Mouse (Mus musculus) embryonic facial prominence, embryonic 12.5 days (tissue): ENCODE measurements around the gene Eif3f. TPM values are rescaled to one million over a fixed set of nuclear protein-coding genes. Genes with fewer than 3 reads are reported as not detected.

Experiments used
- ATAC-seq: fragments of 200-750 bp; cut with Nextera tagmentation; 2 replicates; pipeline ENCODE4 v1.8.0; 2017; ENCODE audit not compliant: insufficient number of reproducible peaks, insufficient read depth, low FRiP score, low TSS enrichment
- H3K27ac ChIP-seq: fragments of 300-500 bp; sonication (generic); 2 replicates; pipeline ENCODE4 v1.5.1; 2016; ENCODE audit warnings: mild to moderate bottlenecking
- H3K27me3 ChIP-seq: fragments of 300-500 bp; sonication (generic); 2 replicates; pipeline ENCODE4 v1.6.1; 2016; ENCODE audit warnings: mild to moderate bottlenecking, moderate library complexity
- H3K36me3 ChIP-seq: fragments of 300-500 bp; sonication (generic); 2 replicates; pipeline ENCODE4 v1.6.1; 2016; ENCODE audit warnings: mild to moderate bottlenecking
- H3K4me1 ChIP-seq: fragments of 300-500 bp; sonication (generic); 2 replicates; pipeline ENCODE4 v1.6.1; 2016
- H3K4me2 ChIP-seq: fragments of 300-500 bp; sonication (generic); replicated peaks from 2 replicates; pipeline ENCODE4 v1.6.1; 2016; ENCODE audit warnings: mild to moderate bottlenecking, moderate library complexity
- H3K4me3 ChIP-seq: fragments of 300-500 bp; sonication (generic); 2 replicates; pipeline ENCODE4 v1.5.1; 2016; ENCODE audit warnings: mild to moderate bottlenecking
- H3K9ac ChIP-seq: fragments of 300-500 bp; sonication (generic); 2 replicates; pipeline ENCODE4 v1.6.1; 2016; ENCODE audit warnings: mild to moderate bottlenecking, moderate library complexity
- H3K9me3 ChIP-seq: fragments of 300-500 bp; sonication (generic); 2 replicates; pipeline ENCODE4 v1.6.1; 2016; ENCODE audit warnings: mild to moderate bottlenecking, moderate library complexity
- WGBS: fragments of 180-500 bp; shearing (Covaris S2); methylation state at CpG from one replicate; pipeline ENCODE4 v1.1.7; 2016; 5-methylcytosine and 5-hydroxymethylcytosine counted together
- polyA plus RNA-seq: library from polyadenylated mRNA; unstranded; fragments of >200 nt; fragmentation: Nextera tagmentation; extraction: Ambion mirVana; gene quantifications from 2 replicates; pipeline ENCODE4 v1.2.1, GENCODE M21; 2016

Gene Eif3f
- polyA plus RNA-seq, 1 experiment from 2014 or later = 93.5 TPM

DNA sequence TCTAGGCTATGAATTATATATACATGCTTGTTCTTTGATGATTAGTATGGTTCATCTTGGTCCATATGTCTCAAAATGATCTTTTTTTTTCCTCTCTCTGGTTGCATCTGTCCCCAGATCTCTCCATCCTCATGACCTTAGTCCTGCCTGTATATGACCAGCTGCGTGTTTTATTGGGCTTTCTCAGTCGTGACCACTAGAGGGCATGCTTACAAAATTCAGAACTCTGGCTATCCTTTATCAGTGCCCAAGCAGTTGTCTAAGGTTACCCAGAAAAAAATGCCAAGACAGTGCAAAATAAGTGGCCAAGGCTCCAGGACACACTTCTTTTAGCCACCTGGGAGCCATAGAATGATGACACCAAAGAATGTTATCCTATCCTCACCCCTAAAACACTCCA is 9.8 kb downstream of the Eif3f start:
- Histone ChIP-seq H3K4me1 (no peaks in the 10 kb centered on the region), H3K36me3 (peaks cover 52% of the 10 kb centered on the region), H3K4me3 (no peak overlapping the region), H3K4me2 (no peak overlapping the region), H3K27me3 (peaks cover 4% of the 10 kb centered on the region; the same call in 1 of the 2 replicates), H3K9me3 (no peaks in the 10 kb centered on the region), H3K9ac (no peak overlapping the region), H3K27ac (no peak overlapping the region)
- 7% methylated on average over 2 of the region's 2 CpGs for WGBS
- ATAC-seq = no peak; the same call in 1 of the 2 replicates

DNA sequence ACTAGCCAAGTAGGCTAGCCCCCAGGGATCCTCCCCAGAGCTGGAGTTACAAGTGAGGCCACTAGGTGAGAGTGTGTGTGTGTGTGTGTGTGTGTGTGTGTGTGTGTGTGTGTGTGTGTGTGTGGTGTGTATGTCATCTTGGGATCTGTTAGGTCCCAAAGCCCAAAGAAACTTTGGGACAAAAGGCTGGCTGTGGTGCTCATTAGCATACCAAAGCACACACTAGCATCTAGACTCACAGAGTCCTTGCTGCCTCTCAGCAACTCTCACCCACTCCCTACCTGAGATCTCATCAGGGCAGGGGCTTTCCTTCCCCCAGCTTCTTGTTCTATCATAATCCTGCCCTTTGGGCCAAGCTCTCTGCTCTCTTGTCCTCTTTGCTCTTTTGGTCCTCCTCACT is 14.4 kb downstream of the Eif3f start:
- Histone ChIP-seq H3K4me3 (no peak overlapping the region), H3K9me3 (no peaks in the 10 kb centered on the region), H3K27ac (no peak overlapping the region), H3K4me2 (no peak overlapping the region), H3K27me3 (peaks cover 44% of the 10 kb centered on the region), H3K9ac (no peak overlapping the region), H3K36me3 (peaks cover 11% of the 10 kb centered on the region; the same call in 1 of the 2 replicates), H3K4me1 (peaks cover 6% of the 10 kb centered on the region; the same call in 1 of the 2 replicates)
- no peak for ATAC-seq

DNA sequence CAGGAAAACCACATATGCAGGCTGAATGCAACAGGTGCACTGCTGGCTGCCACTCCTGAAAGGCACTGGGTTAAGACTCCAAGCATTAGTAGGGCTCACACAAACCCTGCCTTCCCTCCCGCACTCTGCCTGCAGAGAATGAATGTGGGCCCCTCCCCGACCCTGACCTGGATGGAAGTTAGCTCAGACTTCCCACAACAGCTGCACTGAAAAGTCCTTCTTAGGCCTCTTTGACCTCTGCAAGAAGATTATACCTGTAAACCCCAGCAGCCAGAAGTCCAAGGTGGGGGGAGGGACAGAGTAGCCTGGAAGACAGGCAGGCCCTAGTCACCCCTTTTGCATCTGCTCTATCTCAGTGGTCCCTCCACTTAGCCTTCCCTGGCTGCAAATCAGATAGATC is 15.1 kb downstream of the Eif3f start:
- Histone ChIP-seq H3K27me3 (peaks cover 44% of the 10 kb centered on the region), H3K9ac (no peak overlapping the region), H3K9me3 (no peaks in the 10 kb centered on the region), H3K4me3 (no peak overlapping the region), H3K36me3 (peaks cover 8% of the 10 kb centered on the region; the same call in 1 of the 2 replicates), H3K4me2 (no peak overlapping the region), H3K27ac (no peak overlapping the region), H3K4me1 (peaks cover 6% of the 10 kb centered on the region; the same call in 1 of the 2 replicates)
- 35% methylated on average over 2 of the region's 2 CpGs for WGBS
- ATAC-seq = no peak

DNA sequence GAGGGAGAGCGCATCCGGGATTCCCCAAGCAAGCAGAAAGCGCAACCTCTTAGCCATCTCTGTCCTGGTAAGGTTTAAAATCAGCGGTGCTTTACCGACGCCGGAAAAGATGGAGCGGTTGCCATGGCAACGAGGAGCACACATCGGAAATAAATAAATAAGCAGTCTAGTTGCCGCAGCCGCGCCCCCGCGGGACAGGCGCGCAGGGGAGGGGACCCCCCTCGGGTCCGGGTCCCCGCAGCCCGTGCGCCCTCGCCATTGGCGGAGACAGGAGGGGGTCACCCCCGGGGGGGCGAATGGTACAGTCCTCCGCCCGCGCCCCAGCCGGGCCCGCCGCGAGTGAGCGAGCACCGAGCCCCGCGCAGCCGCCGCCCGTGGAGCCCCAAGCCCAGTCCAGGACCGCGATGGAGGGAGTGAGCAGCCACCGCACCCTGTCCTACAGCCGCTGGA is 16.1 kb downstream of the Eif3f start, which contains the start of gene Tub:
TSS of gene Tub (plus strand) at position 27 of the 450 bp plus-strand sequence.
- WGBS = 1% methylated on average over 44 of the region's 44 CpGs
- Histone ChIP-seq H3K9ac (peak within 1 kb of the TSS; percentile 47), H3K4me2 (peak within 1 kb of the TSS; percentile 100), H3K4me3 (peak within 1 kb of the TSS; percentile 55), H3K27ac (no peak within 1 kb of the TSS), H3K4me1 (peaks cover 6% of the 10 kb centered on the region; the same call in 1 of the 2 replicates), H3K27me3 (peaks cover 44% of the 10 kb centered on the region), H3K36me3 (0 out of 2 replicates have a peak, but pooled peaks cover 3% of the 10 kb centered on the region), H3K9me3 (no peaks in the 10 kb centered on the region)
- ATAC-seq = peak; percentile 65; the same call in 1 of the 2 replicates

DNA sequence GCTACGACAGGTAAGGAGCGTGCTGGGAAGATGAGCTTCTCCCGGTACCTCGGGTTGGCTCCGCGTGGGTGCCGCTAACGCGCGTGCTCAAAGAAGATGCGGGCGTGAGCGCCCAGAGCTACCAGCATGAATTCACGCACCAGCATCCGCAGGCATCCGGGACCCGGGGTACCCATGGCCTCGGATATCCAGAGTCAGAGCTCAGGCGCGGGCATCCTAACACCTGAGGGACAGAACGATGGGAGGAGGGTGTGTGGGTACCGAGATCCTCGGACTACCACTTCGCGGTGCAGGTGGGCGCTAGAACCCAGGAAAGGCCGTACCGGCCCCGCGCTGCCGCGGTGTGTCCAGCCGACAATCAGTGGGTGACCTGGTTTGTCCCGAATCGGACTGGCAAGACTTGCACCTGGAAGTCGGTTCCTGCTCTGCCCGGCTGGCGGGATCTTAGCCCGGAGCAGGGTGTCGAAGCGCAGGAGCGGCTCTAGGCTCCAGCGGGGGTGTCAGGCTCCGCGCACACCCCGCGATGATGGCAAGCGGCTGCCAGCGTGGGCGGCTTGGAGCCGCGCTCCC is 16.6 kb downstream of the Eif3f start:
- Histone ChIP-seq H3K4me2 (peak overlapping the region; percentile 100), H3K27me3 (peaks cover 44% of the 10 kb centered on the region), H3K4me1 (peaks cover 6% of the 10 kb centered on the region; the same call in 1 of the 2 replicates), H3K9me3 (no peaks in the 10 kb centered on the region), H3K9ac (peak overlapping the region; percentile 47; the same call in 1 of the 2 replicates), H3K4me3 (peak overlapping the region; percentile 55), H3K27ac (no peak overlapping the region), H3K36me3 (no peaks in the 10 kb centered on the region)
- peak; percentile 8; the same call in 1 of the 2 replicates for ATAC-seq
- under 1% methylated on average over 52 of the region's 52 CpGs for WGBS

DNA sequence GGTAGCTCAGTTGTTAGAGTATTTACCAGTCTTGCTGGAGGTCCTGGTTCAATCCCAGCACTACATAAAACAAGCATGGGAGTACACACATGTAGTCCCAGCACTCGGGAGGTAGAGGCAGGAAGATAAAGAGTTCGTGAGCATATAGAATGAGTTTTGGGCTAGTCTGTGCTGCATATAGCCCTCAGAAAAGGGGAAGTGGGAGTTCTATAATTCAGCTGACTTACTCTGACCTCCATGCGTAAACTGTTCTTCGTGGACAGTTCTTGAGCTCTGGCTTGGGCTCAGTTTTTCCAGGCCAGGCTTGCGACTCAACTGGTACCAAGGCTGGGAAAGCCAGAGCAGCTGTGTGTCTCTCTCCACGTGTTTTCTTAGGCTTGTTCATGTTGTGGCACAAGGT is 18.6 kb downstream of the Eif3f start:
- no peak overlapping the region for H3K27ac ChIP-seq
- H3K4me2 ChIP-seq = no peak overlapping the region
- peaks cover 6% of the 10 kb centered on the region; the same call in 1 of the 2 replicates for H3K4me1 ChIP-seq
- H3K36me3 ChIP-seq = no peaks in the 10 kb centered on the region
- WGBS = 80% methylated on average over 6 of the region's 6 CpGs
- no peak overlapping the region for H3K9ac ChIP-seq
- H3K4me3 ChIP-seq = no peak overlapping the region
- no peak for ATAC-seq
- no peaks in the 10 kb centered on the region for H3K9me3 ChIP-seq
- peaks cover 44% of the 10 kb centered on the region for H3K27me3 ChIP-seq

DNA sequence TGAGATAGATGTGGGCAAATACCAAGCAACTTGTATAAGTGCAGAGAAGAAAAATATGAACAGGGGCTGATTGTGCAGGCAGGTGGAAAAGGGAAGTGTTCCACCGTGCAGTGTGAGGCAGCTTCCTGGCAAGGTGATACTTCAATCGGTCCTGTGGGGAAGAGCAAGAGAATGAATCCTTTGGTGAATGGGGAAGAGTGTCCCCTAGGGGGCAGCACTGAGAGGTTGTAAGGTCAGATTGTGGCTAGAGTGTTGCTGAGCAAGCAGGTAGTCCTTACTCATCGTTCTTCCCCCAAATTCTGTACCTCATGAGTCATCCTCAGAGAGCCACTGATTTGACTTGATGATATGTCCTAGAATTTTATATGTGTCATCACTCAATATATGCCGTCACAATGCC is 20.0 kb downstream of the Eif3f start:
- no peak overlapping the region for H3K4me3 ChIP-seq
- H3K36me3 ChIP-seq = no peaks in the 10 kb centered on the region
- no peak for ATAC-seq
- H3K4me1 ChIP-seq = peaks cover 6% of the 10 kb centered on the region; the same call in 1 of the 2 replicates
- no peak overlapping the region for H3K27ac ChIP-seq
- H3K27me3 ChIP-seq = peaks cover 38% of the 10 kb centered on the region
- H3K4me2 ChIP-seq = no peak overlapping the region
- H3K9ac ChIP-seq = no peak overlapping the region
- 59% methylated on average over 4 of the region's 4 CpGs for WGBS
- H3K9me3 ChIP-seq = no peaks in the 10 kb centered on the region

DNA sequence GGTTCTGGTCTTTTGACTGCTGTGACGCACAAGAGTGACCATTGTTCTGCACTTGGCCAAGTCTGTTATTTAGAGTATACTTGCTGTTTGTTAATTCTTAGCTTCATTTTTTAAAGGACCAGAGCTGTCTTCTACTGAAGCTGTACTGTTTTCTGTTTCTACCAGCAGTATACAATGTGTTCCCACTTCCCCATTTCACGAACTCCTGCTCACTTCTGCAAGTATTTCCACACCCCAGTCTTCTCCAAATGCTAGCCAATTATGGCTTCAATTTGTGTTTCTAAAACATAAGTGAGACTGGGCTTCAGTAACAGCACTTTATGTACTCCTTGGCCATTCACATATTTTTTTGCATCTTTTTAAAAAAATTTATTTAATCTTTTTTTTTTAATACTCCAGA is 23.5 kb downstream of the Eif3f start:
- ATAC-seq = no peak
- Histone ChIP-seq H3K4me1 (no peaks in the 10 kb centered on the region), H3K4me3 (no peak overlapping the region), H3K9me3 (no peaks in the 10 kb centered on the region), H3K27ac (no peak overlapping the region), H3K27me3 (peaks cover 6% of the 10 kb centered on the region), H3K4me2 (no peak overlapping the region), H3K36me3 (no peaks in the 10 kb centered on the region), H3K9ac (no peak overlapping the region)
- 68% methylated on average over 2 of the region's 2 CpGs for WGBS

DNA sequence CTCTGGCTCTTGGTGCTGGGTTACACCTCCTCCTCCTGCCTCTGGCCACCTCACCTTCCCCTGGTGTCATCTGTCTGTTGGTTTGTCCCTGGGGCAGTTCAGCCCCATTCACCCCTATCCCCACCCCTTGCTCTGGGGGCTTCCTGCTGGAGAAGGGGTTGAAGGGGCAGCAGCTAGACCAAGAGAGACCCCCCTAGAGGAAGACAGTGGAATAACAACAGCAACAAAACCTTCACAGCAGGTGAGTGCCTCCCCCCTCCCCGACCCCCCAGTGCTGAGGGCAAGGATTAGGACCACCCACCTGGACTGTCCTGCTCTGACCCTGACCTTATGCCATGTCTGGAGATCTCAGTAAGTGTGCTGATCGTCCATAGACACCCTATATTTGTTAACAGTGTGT is 31.8 kb downstream of the Eif3f start:
- 24% methylated on average over 2 of the region's 2 CpGs for WGBS
- no peak overlapping the region for H3K9ac ChIP-seq
- H3K9me3 ChIP-seq = no peaks in the 10 kb centered on the region
- no peak overlapping the region for H3K4me2 ChIP-seq
- no peak overlapping the region for H3K4me3 ChIP-seq
- H3K36me3 ChIP-seq = no peaks in the 10 kb centered on the region
- H3K27me3 ChIP-seq = no peaks in the 10 kb centered on the region
- no peaks in the 10 kb centered on the region for H3K4me1 ChIP-seq
- ATAC-seq = no peak
- H3K27ac ChIP-seq = no peak overlapping the region

DNA sequence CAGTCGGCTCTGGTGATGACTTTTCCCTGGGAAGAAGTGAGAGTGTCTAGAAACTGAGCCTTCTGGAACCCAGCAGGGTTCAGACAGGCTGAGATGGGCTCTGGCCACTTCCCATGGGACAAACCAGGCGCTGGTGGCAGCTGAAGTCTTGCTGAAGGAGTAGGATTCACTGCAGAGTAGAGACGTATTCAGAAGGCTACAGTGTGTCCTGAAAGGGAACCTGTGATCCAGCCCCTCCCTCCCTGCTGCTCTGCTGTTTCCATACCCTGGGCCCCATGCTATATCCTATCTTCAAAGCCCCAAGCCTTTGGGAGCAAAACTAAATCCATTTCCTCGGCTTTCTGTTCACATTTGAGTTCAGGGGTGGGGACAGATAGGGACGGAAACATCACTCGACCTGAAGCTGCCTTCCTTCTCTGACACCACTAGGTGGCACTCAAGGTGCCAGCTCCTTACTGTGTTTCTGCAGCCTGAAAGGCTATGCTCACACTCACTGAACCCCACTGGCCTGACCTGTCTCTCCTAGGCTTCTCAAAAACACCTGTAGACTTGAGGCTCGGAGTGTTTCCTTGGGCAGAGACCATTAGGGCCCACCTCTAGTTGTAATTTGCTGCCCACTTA is 32.6 kb downstream of the Eif3f start:
- WGBS = 33% methylated on average over 7 of the region's 7 CpGs
- H3K27ac ChIP-seq = no peak overlapping the region
- H3K4me1 ChIP-seq = no peaks in the 10 kb centered on the region
- H3K27me3 ChIP-seq = no peaks in the 10 kb centered on the region
- no peaks in the 10 kb centered on the region for H3K36me3 ChIP-seq
- no peak overlapping the region for H3K4me2 ChIP-seq
- H3K9ac ChIP-seq = no peak overlapping the region
- no peak overlapping the region for H3K4me3 ChIP-seq
- ATAC-seq = no peak
- H3K9me3 ChIP-seq = no peaks in the 10 kb centered on the region

DNA sequence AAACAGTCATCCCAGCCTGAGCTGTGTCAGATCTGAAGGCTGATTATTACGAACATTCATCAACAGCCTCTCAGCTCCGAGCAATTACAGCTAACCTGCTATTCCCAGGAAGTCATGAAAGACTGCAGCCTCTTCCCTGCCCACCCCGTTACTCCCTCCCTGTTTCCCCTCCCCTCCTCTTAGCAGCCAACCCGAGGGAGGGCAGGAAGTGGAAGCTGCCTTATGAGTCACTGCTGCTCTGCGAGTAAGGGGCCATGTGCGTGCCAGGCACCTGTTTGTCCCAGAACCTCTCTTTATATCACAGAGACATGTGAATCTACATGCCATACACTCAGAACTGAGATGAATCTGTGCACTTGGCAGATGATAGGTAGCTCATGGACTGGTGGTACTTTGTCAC is 34.0 kb downstream of the Eif3f start:
- no peaks in the 10 kb centered on the region for H3K27me3 ChIP-seq
- H3K36me3 ChIP-seq = no peaks in the 10 kb centered on the region
- no peak overlapping the region for H3K4me2 ChIP-seq
- H3K4me1 ChIP-seq = no peaks in the 10 kb centered on the region
- H3K9ac ChIP-seq = no peak overlapping the region
- no peaks in the 10 kb centered on the region for H3K9me3 ChIP-seq
- no peak overlapping the region for H3K27ac ChIP-seq
- no peak overlapping the region for H3K4me3 ChIP-seq
- ATAC-seq = no peak
- 24% methylated on average over 6 of the region's 6 CpGs for WGBS

DNA sequence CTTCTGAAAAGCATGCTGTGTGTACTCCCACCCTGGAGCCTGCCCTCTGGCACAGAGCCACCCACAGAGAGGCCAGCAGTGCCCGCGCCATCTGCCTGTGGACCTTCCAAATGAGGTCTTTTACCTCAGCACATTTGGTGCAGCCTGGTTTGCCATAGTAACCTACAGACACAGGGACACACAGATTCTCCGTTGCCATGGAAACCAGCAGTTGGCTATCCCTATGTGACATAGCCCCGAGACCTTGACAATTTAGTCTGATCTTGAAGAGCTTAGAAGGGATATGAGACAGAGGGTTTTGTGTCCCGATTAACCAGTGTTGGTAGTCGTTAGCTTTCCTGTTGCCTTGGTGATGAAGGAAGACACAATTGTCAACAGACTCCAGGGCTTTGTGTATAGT is 38.1 kb downstream of the Eif3f start:
- Histone ChIP-seq H3K4me1 (no peaks in the 10 kb centered on the region), H3K9ac (no peak overlapping the region), H3K27ac (no peak overlapping the region), H3K27me3 (no peaks in the 10 kb centered on the region), H3K4me2 (no peak overlapping the region), H3K4me3 (no peak overlapping the region), H3K36me3 (no peaks in the 10 kb centered on the region), H3K9me3 (no peaks in the 10 kb centered on the region)
- 50% methylated on average over 6 of the region's 6 CpGs for WGBS
- no peak for ATAC-seq
